Mouse (Mus musculus) heart, postnatal 0 days (tissue): ENCODE data around the gene Polg2. TPM values are rescaled to one million over a fixed set of nuclear protein-coding genes. Genes with fewer than 3 reads are reported as not detected.

Source experiments
- ATAC-seq: fragments of 200-750 bp; cut with Nextera tagmentation; 2 replicates; pipeline ENCODE4 v1.8.0; 2017; ENCODE audit warnings: low read depth, moderate number of reproducible peaks, moderate library complexity; ENCODE audit not compliant: insufficient read depth
- DNase-seq: peaks from one replicate; pipeline ENCODE4 v3.0.0-alpha.2; 2016; ENCODE audit warnings: low spot score
- H3K27ac ChIP-seq: fragments of 300-500 bp; sonication (generic); 2 replicates; pipeline ENCODE4 v1.5.1; 2014; ENCODE audit warnings: low read depth, mild to moderate bottlenecking
- H3K27me3 ChIP-seq: fragments of 300-500 bp; sonication (generic); 2 replicates; pipeline ENCODE4 v1.6.1; 2014; ENCODE audit warnings: low read length, mixed read lengths; ENCODE audit not compliant: control insufficient read depth, insufficient read depth
- H3K36me3 ChIP-seq: fragments of 300-500 bp; sonication (generic); replicated peaks from 2 replicates; pipeline ENCODE4 v1.6.1; 2014; ENCODE audit warnings: low read length, mixed read lengths; ENCODE audit not compliant: control insufficient read depth, insufficient read depth
- H3K4me1 ChIP-seq: fragments of 300-500 bp; sonication (generic); 2 replicates; pipeline ENCODE4 v1.6.1; 2014; ENCODE audit warnings: antibody characterized with exemption; ENCODE audit not compliant: control insufficient read depth, insufficient read depth
- H3K4me2 ChIP-seq: fragments of 300-500 bp; sonication (generic); 2 replicates; pipeline ENCODE4 v1.6.1; 2014; ENCODE audit warnings: low read depth, mild to moderate bottlenecking, low read length, moderate library complexity
- H3K4me3 ChIP-seq: fragments of 300-500 bp; sonication (generic); 2 replicates; pipeline ENCODE4 v1.5.1; 2014; ENCODE audit warnings: low read depth, low read length
- H3K9ac ChIP-seq: fragments of 300-500 bp; sonication (generic); replicated peaks from 2 replicates; pipeline ENCODE4 v1.6.1; 2014; ENCODE audit warnings: low read depth, low read length, mixed read lengths
- H3K9me3 ChIP-seq: fragments of 300-500 bp; sonication (generic); replicated peaks from 2 replicates; pipeline ENCODE4 v1.6.1; 2016; ENCODE audit warnings: low read length; ENCODE audit not compliant: control insufficient read depth
- CTCF ChIP-seq: IDR thresholded peaks from 2 replicates; pipeline ENCODE4 v1.5.1; 2016; ENCODE audit warnings: antibody characterized with exemption, control low read depth, low read depth
- EP300 ChIP-seq: IDR thresholded peaks from 2 replicates; pipeline ENCODE4 v1.6.1; 2016; ENCODE audit warnings: antibody characterized with exemption, low read depth
- WGBS: fragments of 180-500 bp; shearing (Covaris S2); extraction: QIAGEN DNeasy Blood & Tissue Kit; methylation state at CpG from one replicate; pipeline ENCODE4 v1.1.7; 2014; 5-methylcytosine and 5-hydroxymethylcytosine counted together
- polyA plus RNA-seq: library from polyadenylated mRNA; unstranded; fragments of >200 nt; fragmentation: Nextera tagmentation; extraction: Ambion mirVana; gene quantifications from 2 replicates; pipeline ENCODE4 v1.2.1, GENCODE M21; 2015
- total RNA-seq: library from RNA; depleted of rRNA; stranded (reverse); fragments of >200 nt; gene quantifications from 2 replicates; pipeline ENCODE4 v1.2.3, GENCODE M21; 2014; ENCODE audit warnings: low replicate concordance

Gene Polg2
- total and polyA plus RNA-seq, 2 experiments from 2014 or later: 1.1 to 7.2 TPM

DNA sequence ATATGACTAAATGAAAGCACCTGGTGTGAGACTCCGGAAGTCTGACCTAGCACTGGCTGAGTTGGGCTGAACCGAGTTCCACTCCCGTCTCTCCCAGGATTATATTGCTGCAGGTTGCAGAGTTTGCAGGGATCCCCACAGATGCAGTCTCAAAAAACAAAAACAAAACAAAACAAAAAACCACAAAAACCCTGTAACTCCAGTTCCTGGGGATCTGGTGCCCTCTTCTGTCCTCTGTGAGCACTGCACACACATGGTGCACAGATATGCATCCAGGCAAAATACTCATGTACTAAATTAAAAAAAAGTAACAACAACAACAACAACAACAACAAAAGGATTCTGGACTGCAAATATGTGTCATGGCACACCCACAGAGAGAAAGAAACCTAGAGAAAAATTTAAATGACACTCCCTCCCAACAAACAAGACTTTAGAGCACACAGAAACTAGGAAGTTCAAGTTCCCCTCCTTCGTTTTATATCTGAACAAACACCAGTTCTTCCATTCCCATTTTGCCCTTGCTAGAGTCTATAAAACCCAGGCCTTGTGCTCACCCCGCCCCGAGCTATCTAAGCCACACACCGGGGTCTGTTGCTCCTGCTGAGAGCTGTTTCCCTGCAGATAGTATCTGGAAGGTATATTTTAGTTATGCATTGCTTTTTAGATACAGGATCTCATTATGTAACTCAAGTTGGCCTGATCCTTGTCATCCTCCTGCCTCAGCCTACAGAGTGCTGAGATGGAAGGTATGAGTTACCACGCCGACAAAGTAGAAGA lies 9.0 kb downstream of the Polg2 start:
- H3K27ac ChIP-seq: no peak overlapping the region
- 96% methylated on average over 9 of the region's 9 CpGs for WGBS
- no peaks in the 10 kb centered on the region for H3K4me1 ChIP-seq
- DNase-seq: no peak
- TF ChIP-seq EP300 (no peak), CTCF (peak; percentile 41)
- H3K9ac ChIP-seq: no peak overlapping the region
- ATAC-seq: no peak
- no peaks in the 10 kb centered on the region; the same call in 1 of the 2 replicates for H3K9me3 ChIP-seq
- peaks cover 81% of the 10 kb centered on the region for H3K36me3 ChIP-seq
- H3K4me2 ChIP-seq: no peak overlapping the region
- H3K27me3 ChIP-seq: no peaks in the 10 kb centered on the region
- no peak overlapping the region for H3K4me3 ChIP-seq

DNA sequence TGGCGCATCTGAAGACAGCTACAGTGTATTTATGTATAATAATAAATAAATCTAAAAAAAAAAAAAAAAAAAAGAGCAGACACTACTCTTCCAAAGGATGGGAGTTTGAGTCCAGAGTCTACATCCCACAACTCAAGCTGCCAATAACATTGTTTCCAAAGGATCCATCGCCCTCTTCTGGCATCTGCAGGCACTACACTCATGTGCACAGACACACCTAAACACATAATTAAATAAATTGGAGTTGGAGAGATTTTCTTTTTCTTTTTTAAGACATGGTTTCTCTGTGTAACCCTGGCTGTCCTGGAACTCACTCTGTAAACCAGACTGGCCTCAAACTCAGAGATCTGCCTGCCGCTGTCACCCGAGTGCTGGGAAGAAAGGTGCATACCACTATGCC lies 11.8 kb downstream of the Polg2 start:
- Histone ChIP-seq H3K9me3 (no peaks in the 10 kb centered on the region; the same call in 1 of the 2 replicates), H3K4me2 (no peak overlapping the region), H3K27me3 (no peaks in the 10 kb centered on the region), H3K4me1 (no peaks in the 10 kb centered on the region; the same call in 1 of the 2 replicates), H3K36me3 (peaks cover 53% of the 10 kb centered on the region), H3K4me3 (no peak overlapping the region), H3K9ac (no peak overlapping the region), H3K27ac (no peak overlapping the region)
- no peak for TF ChIP-seq EP300
- TF ChIP-seq CTCF: no peak
- ATAC-seq (no peak), DNase-seq (no peak)
- 91% methylated on average over 4 of the region's 4 CpGs for WGBS

DNA sequence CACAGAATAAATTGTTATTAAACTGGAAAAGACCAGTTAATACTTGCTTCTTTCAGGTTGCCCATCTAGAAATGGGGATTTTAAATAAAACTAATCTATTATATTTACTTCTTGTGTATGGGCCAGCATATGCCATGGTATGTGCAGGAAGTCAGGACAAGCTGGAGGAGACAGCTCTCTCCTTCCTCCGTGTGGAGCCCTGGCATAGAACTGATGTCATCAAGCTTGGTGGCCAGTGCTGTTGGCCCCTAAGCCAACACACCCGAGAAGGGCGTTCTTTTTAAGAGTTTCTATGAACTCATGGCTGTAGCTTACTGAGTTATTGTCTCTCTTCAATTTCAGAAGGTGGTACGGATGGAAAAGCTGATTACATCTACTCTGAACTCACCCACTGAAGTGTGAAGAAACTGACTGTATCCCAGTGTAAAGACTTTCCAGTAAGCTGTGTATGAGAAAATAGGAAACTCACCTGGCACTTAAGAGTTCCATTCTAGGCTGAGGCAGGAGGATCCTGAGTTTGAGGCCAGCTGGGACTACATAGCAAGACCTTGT lies 12.7 kb downstream of the Polg2 start:
- no peak for ATAC-seq
- DNase-seq: no peak
- Histone ChIP-seq H3K27ac (no peak overlapping the region), H3K27me3 (no peaks in the 10 kb centered on the region), H3K4me2 (no peak overlapping the region), H3K4me1 (peaks cover 5% of the 10 kb centered on the region), H3K4me3 (no peak overlapping the region), H3K36me3 (peaks cover 44% of the 10 kb centered on the region), H3K9ac (no peak overlapping the region), H3K9me3 (no peaks in the 10 kb centered on the region; the same call in 1 of the 2 replicates)
- 86% methylated on average over 4 of the region's 4 CpGs for WGBS
- no peak for TF ChIP-seq CTCF
- no peak for TF ChIP-seq EP300

DNA sequence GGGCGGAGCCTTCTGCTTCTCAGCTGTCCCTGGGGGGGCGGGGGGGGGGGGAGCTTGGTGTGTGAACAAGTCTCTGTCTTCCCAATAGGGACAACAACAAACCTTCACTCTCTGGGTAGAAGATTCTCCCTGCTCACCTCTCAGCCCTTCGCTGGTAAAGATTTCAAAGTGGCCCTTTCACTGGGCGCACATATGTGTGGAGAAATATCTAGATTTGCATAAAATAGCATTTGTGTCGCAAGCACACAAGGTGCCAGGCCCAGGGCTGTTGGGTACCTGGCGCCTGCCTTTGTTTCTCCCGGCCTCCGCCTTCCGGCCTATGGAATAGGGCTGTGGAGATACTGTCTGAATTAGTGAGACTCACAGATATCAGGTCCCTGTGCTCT lies 16.5 kb downstream of the Polg2 start:
- Histone ChIP-seq H3K4me3 (no peak overlapping the region), H3K36me3 (peaks cover 17% of the 10 kb centered on the region), H3K27ac (peak overlapping the region; percentile 69), H3K4me1 (peaks cover 7% of the 10 kb centered on the region), H3K4me2 (no peak overlapping the region), H3K27me3 (no peaks in the 10 kb centered on the region), H3K9ac (no peak overlapping the region), H3K9me3 (no peaks in the 10 kb centered on the region; the same call in 1 of the 2 replicates)
- ATAC-seq (no peak), DNase-seq (no peak)
- 60% methylated on average over 9 of the region's 9 CpGs for WGBS
- TF ChIP-seq CTCF (no peak), EP300 (no peak)

DNA sequence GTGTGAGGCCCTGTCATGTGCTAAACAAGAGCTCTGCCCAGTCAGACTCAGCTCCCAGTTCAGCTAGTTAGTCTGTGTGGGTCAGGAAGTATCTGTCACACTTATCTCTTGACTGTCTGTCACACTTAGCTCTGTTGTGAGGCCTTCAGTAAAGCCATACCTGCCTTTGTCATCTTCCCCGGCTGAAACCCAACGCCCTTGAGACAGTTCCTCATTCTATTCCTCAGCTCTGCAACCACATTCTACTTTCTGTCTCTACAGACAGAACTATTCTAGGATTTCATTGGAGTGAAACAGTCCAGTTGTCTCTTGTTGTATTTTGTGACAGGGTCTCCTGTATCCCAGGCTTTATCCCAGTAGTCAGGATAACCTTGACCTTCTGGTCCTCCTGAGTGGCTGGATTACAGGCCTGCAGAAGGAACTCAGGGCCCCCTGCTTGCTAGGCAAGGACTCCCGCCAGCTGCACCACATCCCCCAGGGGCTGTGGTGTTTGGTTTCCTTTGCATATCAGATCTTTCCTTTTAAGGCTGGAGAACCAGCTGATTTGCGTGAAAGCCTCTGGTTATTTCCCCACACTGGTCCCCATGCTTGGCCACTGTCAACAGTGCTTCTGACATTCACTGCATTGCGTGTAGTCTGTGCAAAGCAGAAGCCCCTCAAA lies 17.1 kb downstream of the Polg2 start:
- ATAC-seq (peak; percentile 75), DNase-seq (peak; percentile 48)
- Histone ChIP-seq H3K9ac (no peak overlapping the region), H3K4me1 (peaks cover 7% of the 10 kb centered on the region), H3K36me3 (peaks cover 13% of the 10 kb centered on the region), H3K4me2 (no peak overlapping the region), H3K9me3 (no peaks in the 10 kb centered on the region), H3K4me3 (no peak overlapping the region), H3K27ac (peak overlapping the region; percentile 69), H3K27me3 (no peaks in the 10 kb centered on the region)
- TF ChIP-seq EP300 (no peak), CTCF (no peak)
- 9% methylated on average over 5 of the region's 5 CpGs for WGBS
